Mouse (Mus musculus): ENCODE measurements at regions not wholly inside any gene's neighbourhood (a gene's known extent, or its start where the extent isn't known, plus 50 kb on each side); places are given as distances from the start of the nearest gene placed in this dataset.
"Not testable (repeated sequence)": the region's sequence is repeated elsewhere in the genome, so short reads cannot be mapped to it uniquely, and the experiment has no call there.

DNA sequence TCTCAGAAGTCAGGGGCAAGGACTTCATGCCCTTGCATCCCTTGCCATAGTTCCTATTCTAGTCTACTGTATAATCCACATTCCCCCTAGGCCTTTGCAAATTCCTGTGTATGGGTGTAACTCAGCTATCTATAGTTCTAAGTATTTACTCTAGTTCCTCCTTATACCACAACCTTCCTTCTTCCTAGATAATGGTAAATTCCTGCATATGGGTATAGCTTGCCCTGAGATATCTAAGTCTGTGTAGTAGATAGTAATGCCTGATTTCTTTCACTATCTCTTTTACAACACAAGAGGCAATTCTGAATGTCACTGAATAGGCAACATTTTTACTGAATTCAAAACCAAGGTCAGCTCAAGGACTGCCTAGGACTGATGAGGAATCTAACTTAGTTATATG is 1000.2 kb downstream of the Kcnt2 start:
- not testable (repeated sequence) for DNase-seq (ENCODE audit: low read depth, low spot score)

DNA sequence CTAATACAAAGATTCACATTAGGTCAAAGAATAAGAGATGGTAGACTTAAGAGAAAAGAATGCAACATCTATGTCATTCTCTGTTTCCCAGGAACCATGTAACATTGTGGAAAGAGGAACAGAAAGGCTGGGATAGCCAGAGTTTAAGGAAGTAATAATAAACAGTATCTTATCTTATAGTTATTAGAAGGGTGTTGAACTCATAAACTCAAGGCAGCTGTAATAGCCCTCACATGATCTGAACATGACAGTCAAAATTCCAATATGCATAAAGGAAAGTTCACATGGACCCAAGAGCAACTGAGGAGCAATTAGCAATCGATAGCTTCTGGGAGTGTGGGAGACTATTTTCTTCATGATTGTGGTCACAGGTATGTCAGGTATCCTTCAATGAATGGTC is 1028.8 kb downstream of the Kcnt2 start:
- no peak for DNase-seq (ENCODE audit: low read depth, low spot score)

DNA sequence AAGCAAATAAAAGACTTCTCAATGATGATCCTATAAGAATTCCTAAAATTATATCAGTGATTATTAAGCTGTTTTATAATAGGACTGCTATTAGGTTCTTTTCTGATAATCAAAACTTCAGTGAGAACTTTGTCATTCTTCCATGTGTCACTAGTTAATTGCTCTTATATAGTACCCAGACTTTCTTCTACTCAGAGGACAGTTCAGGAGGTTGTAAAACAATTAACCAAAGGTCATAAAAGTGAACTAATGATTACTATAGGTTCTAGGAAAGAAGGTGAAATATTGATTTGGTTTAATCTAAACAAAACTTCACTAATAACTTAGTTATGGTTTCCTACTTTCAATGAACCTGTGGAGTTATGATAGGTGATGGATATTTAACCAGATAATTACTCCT is 1035.6 kb downstream of the Kcnt2 start:
- DNase-seq (ENCODE audit: low read depth, low spot score) = no peak

DNA sequence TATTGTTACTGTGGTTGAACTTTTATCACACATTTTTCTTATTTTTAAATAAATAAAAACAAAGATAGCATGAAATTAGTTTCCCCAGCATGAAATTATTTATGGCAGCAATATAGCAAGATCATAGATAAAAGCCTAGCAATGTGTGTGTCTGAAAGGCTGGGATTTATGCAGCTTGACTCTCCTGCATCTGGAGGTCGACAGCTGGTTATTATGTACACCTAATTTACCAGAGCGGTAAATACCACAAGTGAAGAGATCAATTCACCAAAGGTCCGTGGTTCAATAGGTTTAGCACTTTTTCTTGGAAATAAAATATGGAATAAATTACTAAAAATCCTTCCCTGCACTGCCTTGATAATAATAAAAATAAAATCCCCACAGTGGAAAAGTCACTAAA is 1077.0 kb downstream of the Kcnt2 start:
- peak; percentile 2 for DNase-seq (ENCODE audit: low read depth, low spot score)

DNA sequence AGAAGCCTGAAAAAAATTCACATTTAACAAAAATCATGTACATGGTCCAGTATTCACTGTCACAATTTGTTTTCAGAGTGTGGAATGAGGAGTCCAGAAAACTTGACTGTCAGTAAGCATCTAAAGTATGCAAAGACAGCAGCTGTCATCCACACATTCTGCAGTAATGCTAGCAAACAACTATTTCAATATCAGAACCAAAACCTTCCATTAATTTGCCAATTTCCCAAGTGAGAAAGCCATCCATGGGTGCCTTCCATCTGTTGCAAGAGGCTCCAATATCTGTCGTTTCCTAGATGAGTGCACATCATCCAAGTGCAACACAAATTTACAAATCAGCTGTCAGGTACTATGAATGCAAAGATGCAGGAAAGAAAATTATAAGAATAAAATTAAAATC is 1092.1 kb downstream of the Kcnt2 start:
- no peak for DNase-seq (ENCODE audit: low read depth, low spot score)

DNA sequence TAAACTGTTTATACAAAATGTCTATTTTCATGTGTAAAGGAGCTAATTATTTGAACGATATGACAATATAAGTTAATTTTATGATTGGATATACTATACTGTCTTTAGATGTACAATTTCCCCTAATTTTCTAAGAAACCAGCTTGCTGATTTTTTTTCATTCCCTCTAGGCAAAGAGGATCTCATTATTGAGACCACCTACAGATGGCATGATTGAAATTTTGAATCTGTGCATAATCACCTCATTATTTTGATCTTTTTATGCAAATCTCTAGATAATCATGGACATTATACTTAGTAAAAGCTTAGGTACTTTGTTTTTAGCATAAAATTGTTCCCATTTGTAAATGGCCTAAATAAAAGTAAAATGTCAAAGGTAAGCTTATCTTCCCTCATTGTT is 1123.5 kb downstream of the Kcnt2 start:
- DNase-seq (ENCODE audit: low read depth, low spot score) = no peak

DNA sequence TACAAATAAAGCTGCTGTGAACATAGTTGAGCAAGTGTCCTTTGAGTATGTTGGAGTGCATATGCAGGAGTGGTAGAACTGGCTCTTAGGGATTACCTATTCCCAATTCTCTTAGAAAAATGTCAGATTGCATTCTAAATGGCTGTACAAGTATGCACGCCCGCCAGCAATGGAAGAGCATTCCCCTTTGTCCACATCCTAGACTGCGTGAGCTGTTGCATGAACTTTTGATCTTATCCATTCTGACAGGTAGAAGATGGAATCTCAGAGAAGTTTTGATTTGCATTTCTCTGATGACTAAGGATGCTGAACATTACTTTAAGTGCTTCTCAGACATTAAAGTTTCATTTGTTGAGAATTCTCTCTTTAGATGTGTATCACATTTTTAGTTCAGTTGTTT is 1130.0 kb downstream of the Kcnt2 start:
- DNase-seq (ENCODE audit: low read depth, low spot score) = no peak

DNA sequence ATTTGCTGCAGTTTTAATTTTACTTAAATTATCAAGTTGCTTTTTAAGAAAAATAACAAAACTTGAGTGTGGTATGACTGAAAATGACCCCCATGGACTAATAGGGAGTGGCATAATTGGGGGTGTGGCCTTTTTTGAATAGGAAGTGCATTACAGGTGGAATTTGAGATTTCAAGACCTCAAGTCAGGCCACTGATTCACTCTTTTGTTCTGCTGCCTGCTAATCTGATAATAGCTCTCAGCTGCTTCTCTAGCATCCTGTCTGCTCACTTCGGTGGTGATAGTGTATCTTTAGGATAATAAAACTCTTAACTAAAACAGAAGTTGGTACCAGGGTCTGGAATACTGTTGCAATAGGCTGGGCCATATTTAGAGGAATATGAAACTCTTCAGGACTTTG is 1155.4 kb downstream of the Kcnt2 start:
- no peak for DNase-seq (ENCODE audit: low read depth, low spot score)

DNA sequence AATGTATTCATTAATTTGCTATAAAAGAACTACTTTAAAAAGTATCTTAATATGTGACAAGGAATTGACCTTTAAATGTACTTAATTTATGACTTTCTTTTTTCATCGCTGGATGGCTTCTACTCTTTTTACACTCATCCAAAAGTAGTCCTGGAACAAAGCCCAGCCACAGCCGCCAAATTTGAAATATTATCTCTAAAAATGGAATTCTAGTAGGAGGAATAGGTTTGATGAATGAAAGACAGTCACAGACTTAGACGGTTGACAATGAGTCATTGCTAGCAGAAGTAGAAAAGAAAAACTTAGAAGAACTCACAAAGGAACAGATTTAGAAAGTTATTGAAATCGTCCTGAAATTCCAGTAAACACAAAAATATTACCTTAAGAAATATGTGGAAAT is 1183.7 kb downstream of the Kcnt2 start:
- DNase-seq (ENCODE audit: low read depth, low spot score) = no peak

DNA sequence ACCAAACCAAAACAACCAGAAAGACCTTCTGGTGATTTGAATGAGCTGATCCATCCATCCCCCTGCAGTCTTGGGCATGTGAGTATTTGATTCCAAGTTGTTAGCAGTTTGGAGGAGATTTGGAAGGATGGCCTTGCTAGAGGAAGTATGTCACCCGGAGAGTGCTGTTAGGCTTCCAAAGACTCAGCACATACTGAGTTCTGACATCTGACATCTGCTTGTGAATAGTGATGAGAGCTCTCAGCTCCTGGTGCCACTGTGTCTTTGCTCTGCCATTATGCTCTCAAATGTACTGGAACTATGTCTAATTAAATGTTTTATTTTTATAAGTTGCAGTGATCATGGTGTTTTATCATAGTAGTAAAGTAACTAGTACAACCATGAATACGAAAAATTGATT is 1184.2 kb downstream of the Kcnt2 start:
- DNase-seq (ENCODE audit: low read depth, low spot score) = no peak

DNA sequence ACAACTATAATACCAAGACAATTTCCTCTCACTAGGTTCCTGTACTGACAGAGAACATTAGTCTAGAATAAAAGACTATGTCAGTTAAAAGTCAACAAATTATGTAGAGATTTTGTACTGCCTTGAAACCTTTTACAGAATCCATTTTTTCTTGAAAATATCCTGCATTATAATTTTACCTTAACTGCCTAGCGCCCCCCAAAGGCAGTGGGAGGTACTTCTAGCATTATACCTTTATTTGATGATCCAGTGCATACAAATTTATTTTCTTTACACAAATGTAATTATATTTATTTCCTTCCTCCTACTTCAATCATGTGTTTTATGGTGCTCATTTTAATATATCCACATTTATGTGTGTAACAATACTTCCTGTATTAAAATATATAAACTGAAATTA is 1189.5 kb downstream of the Kcnt2 start:
- no peak for DNase-seq (ENCODE audit: low read depth, low spot score)

DNA sequence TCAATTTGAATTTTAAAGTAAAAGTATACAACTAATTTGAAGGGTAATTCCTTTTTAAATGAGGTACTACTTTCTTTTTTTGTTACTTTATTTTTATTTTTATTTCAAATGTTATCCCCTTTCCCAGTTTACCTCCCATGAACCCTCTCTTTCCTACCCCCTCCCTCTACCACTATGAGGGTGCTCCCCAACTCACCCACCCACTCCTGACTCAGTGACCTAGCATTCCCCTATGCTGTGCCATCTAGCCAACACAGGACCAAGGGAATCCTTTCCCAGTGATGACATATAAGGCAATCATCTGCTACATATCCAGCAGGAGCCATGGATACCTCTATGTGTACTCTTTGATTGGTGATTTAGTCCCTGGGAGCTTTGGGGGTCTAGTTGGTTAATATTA is 1194.3 kb downstream of the Kcnt2 start:
- DNase-seq (ENCODE audit: low read depth, low spot score) = no peak

DNA sequence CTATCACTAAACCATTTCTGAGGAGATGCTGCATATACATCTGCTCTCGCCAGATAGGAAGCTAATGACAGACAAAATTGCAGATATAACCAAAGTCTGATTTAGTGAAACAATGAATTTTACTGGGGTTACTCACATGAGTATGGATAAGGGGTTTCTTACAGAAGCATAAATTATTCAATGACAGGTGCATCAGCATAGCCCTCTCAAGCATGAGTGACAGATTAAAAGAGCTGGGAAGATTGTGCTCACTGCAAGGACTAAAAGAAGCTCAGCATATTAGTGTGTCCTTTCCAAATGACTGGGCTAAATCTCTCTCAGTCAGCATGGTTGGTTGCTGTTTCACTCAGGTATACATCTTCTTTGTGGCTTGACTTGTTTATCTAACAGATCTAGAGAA is 1205.0 kb downstream of the Kcnt2 start:
- no peak for DNase-seq (ENCODE audit: low read depth, low spot score)

DNA sequence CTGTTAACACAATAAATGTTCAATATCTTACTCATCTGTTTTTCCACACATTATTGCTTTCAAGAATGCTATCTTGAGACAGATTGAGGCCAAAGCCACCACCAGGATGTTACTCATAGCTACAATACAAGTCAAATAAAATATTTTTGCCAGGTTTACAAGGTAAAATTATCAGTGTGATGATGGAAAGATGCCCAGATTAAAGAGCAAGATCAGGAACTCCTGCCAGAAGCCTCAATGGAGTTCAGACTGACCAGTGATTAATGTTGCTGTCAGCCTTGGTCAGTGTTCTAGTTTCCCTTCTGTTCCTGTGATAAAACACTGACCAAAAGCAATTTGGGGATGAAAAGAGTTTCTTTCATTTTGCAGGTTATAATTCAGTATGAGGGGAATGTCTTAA is 1218.6 kb downstream of the Kcnt2 start:
- no peak for DNase-seq (ENCODE audit: low read depth, low spot score)

Measured in mesoderm, embryonic 11.5 days (tissue).